Mouse (Mus musculus) small intestine, adult 2 months (tissue): Measurements from ENCODE around the gene Rsph14.

Source experiments
- CTCF ChIP-seq: fragments of 200-500 bp; IDR thresholded peaks from 2 replicates; pipeline ENCODE4 v1.5.1; 2012; ENCODE audit warnings: low read depth, mild to moderate bottlenecking, control low read depth, inconsistent platforms, low read length, moderate library complexity, mixed read lengths; ENCODE audit not compliant: insufficient replicate concordance, insufficient read length; ENCODE audit errors: extremely low read depth
- POLR2A ChIP-seq: fragments of 200-500 bp; IDR thresholded peaks from 2 replicates; pipeline ENCODE4 v1.6.1; 2012; ENCODE audit warnings: low read depth, mild to moderate bottlenecking, control low read depth, inconsistent platforms, low read length, moderate library complexity

- TF ChIP-seq CTCF (no peak), POLR2A (no peak)
These were observed 36.4 kb upstream of the Rsph14 start for GRCm38 (mm10) chr10:75068624-75069328.
